Mouse (Mus musculus): ENCODE results near the gene Ablim1. TPM values are rescaled to one million over a fixed set of nuclear protein-coding genes. Genes with fewer than 3 reads are reported as not detected.

The Ablim1 gene
- total RNA-seq, 2 experiments from 2014 or later = 28.9 to 50.3 TPM

DNA sequence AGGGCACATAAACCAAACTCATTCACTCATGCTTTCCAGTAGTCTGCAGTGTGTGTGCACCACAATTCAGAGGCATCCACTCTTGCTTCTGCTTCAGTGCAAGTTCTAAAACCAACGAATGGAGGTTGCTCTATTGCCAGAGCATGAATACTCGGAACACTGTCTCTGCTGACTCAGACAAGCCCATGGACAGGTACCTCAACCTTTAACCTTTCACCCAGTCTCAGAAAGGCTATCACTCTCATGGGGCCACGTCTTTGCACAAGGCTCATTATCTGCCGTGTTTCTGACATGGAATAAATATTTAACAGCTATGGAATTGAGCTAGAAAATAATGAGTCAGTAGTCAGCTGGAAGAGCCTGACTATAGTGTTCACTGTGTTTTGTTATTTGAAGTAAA, 4.7 kb downstream of the Ablim1 start:
- DNase-seq (ENCODE audit: low spot score in 2 of 2) = no peak

DNA sequence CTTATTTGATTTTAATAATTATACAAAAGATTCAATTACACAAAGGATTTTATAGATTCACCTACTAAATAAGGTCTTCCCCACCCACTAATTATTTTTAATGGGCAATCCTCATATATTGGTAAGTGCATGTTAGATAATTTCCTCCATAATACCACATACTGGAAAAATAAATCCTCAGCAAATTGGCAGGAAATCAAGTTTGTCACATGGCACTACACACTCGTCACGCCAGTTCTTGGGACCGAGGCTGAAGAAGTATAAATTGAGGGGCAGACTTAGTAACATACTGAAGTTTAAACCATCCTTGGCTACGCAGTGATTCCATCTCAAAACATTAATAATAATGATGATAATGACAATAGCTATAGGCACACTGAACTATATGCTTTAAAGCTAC, 8.1 kb downstream of the Ablim1 start:
- no peak for DNase-seq (ENCODE audit: low spot score in 2 of 2)

DNA sequence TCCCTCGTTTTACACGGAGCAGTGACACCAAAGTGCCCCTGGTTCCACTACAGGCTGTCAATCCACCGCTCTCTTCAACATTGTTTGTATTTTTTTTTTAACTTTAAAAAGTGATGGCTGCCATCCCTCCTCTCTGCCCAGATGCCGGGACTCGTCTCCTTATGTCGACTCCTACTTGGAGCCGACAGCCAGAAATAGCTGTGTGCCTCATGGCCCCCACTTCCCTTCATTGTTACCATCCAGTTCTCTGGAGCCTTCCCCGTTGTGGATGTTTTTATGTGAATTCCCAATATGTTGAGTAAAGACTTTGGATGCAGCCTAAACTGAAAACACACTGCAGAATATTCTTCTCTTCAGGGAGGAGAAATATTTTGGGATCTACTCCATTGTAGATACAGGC, 8.7 kb downstream of the Ablim1 start:
- no peak for DNase-seq (ENCODE audit: low spot score in 2 of 2)

DNA sequence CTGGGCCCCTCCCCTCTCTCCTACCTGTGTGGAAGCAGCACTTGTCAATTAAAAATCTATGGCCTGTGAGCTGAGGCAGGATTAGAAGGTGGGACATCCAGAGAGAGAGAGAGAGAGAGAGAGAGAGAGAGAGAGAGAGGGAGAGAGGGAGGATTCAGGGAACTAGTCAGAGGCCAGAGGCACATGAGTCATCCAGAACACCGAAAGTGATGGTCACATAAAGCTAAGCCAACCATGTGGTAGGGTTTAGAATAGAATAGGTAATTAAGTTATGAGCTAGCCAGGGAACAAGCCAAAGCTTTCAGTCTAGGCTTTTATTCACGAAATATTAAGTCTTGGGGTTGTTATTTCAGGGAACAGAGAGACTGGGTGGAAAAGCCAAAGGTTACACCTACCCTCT, 10.1 kb downstream of the Ablim1 start:
- DNase-seq (ENCODE audit: low spot score in 2 of 2) = no peak

DNA sequence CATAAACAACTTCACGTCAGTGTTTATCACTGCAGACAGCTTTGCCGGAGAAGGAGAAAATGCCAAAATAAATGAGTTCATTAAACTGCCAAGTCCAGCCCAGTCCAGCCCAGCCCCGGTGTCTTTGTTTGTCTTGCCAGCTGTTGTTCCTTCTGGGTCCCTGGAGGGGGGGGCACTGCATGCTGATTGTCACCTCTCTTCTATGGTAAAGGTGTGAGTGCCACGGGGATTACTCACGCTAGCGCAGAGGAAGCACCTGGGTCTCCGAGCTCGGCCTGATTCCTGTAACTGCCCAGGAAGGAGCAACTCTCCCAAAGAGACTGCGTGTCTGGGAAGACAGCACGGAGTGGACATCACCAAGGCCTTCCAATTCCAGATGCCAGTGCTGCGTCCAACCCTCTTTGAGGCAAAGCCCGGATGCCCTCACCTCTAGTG, 12.7 kb downstream of the Ablim1 start:
- no peak for DNase-seq (ENCODE audit: low spot score in 2 of 2)

DNA sequence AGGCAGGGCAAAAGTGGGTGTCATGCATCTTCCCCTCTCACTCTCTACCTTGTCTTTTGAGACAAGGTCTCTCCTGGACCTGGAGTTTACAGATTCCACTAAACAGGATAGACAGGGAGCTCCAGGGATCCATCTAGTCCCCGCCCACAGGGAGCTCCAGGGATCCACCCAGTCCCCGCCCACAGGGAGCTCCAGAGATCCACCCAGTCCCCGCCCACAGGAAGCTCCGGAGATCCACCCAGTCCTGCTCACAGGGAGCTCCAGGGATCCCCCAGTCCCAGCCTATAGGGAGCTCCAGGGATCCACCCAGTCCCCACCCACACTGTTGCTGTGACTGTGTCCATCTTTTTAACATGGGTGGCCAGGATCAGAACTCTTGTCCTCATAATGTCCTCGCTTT, 16.7 kb downstream of the Ablim1 start:
- DNase-seq (ENCODE audit: low spot score in 2 of 2) = no peak

DNA sequence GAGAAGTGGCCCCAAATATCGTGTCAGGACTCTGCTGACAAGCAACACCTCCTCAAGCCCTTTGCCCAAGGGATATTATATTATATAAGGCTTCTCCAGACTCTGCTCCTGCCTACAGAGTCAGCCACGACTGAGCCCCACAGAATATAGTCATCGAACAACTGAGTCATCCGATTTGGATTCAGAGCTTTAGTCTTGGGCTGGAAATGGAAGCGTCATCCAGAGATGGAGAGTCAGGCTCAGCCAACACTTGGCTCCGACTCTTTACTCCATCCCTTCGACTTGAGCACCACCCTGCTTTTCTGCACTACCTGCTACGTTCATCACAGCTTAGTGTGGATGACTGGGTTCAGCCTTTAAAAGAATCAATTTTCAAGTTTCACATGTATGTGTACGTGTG, 17.3 kb downstream of the Ablim1 start:
- DNase-seq (ENCODE audit: low spot score in 2 of 2) = no peak

DNA sequence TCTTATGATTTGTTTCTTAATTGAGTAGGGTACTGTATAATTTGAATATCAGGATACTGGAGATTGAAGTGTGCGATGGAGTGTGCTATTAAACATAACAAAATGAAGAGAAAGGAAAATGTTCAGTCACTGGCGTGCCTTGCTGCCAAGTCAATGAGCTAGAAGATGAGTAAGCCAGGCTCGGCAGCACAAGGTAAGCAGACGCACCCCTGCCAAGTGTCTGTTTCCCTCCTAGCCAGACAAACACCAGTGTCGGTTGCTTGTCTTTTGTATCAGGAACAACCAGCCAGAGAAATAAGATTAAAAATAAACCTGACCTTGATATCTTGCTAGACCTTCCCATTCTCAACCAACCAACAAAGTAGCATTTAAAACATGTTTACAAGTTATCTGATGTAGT, 18.2 kb downstream of the Ablim1 start:
- DNase-seq (ENCODE audit: low spot score in 2 of 2) = no peak

DNA sequence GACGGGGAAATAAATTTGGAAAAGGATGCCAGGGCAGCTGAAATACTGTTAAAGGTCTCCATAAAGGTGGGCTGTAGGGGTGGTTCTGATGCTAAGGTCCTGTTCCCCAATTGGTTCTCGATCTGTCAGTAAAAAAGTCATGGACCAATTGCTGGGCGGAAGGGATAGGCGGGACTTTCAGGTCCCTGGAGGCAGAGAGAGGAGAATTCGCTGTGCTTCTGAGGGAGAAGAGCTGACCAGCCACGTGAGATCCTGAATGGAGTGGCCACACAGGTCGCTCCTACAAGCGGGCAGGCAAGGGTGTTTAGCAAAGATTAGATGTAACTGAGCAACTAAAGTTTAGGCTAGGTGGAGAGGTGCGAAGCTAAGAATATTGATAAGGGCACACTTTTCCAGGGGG, 19.2 kb downstream of the Ablim1 start:
- no peak for DNase-seq (ENCODE audit: low spot score in 2 of 2)

DNA sequence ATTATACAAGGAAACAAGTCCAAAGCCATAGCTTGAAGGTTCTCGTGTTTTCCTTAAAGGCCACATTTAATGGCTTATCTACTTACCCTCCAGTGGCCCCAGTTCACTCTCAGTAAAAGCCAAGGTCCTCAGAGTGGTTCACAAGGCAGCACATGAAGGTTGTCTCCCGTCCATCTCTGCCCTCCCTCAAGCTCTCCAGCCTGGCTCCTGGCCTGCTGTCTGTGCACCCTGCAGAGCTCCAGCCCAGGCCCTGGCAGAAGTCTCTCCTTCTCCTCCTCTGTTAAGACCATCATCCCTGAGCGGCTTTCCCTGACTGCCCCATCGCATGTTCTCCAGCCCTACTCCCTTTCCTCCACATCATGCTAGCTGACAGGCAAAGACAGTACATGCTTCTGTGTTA, 20.4 kb downstream of the Ablim1 start:
- no peak for DNase-seq (ENCODE audit: low spot score in 2 of 2)

DNA sequence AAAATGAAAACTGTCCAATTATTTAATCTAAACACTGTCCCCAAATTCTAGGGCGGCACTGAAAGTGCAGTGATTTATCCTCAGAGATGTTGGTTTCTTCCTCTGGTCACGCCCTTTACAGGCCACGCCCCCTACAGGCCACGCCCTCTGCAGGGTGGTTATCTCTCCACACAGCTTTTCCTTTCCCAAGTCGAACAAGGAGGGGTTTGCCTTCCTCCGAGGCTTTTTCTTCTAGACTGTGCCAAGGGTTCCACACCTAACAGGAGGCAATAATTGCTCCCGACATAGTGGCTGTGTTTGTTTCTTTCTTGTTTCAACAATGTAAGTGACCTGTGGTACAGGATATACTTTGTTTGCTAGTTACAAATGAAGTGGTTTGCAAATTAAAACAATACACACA, 21.0 kb downstream of the Ablim1 start:
- DNase-seq (ENCODE audit: low spot score in 2 of 2) = peak in 1 of 2 experiments; percentile 48

DNA sequence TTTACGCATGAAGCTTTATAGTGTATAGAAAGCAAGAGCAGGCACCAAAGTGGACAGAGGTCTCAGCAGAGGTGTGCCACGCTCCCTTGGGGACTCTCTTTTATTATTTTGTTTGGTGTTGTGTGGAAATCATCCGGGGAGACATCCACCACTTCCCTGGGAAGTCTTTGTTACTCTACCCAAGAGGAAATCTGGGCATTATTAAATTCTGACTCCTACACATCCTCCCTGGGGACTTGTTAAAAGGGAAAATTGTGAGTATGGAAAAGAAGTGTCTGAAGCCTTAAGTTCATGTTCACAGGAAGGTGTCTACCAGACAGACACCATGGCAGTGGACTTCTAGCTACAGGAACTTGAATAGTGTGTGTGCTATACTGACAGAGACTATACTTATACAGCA, 31.4 kb downstream of the Ablim1 start:
- no peak for DNase-seq (ENCODE audit: low spot score in 2 of 2)

DNA sequence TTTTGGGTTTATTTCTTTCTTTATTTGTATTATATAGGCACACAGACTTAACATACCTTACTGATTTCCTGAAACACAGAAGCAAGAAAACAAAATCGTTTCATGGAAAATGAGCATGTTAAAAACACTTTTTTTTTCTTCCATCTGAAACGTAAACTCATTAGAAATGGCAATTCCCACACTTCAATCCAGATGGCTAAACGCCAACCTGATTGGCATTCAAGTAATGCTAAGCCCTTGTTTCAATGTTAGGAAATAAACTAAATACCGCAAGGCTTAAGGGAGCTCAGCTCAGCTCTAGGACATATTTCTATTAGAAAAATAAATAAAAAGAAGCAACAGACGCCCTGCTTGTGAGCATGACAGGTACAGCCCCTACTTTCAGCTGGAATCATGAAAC, 32.1 kb downstream of the Ablim1 start:
- no peak for DNase-seq (ENCODE audit: low spot score in 2 of 2)

DNA sequence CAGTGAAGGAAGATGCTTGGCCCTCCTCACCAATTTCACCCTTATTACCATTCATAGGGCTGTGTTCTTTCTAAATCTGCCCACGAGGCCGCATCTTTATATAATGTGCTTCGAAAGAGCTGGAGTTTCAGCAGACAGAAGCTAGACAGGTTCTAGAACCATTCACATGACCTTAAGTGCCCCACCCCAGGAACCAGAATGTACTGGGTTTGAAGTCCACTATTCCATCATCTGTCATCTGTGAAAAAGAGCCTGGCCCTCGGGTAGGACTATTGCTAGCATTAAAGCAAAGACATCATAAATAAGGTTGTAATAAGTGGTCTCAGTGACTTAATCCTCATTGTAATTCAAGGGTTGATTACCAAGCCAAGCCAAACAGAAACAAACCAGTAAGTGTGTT, 35.1 kb downstream of the Ablim1 start:
- DNase-seq (ENCODE audit: low spot score in 2 of 2) = no peak

DNA sequence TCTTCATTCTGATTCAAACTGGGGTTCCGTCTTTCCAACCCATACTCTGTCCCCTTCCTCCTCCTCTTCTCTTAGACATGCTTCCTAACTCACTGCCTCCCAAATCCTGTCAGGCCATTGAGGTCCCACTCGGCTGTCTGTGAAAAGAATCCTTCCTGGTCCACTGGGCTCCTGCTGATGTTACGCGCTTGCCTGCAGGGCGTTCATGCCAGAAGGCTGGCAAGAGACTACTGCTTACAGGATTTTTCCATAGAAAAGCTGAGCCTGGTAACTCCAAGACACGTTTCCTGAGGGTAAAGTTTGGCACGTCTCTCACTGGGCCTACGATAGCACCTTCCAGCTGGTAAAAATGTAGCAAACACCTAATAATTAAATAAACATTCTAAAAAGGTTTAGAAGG, 36.5 kb downstream of the Ablim1 start:
- no peak for DNase-seq (ENCODE audit: low spot score in 2 of 2)

DNA sequence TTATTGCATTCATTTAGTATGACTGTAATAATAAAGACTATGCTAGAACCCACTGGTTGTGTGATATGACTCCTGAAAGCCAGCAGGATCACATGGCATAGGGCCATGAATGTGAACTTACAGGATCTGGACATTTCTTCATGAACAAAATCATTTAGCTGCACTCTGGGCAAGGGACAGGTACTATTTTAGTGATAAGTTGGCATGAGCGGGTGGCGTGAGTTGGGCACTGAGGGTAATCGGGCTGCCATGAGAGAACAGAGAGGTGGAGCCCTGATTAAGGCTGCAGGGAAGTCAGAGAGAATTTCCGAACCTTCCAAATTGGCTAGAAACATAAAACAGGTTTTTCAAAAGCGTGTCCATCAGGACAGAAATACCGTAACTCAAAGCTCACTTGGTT, 37.7 kb downstream of the Ablim1 start:
- DNase-seq (ENCODE audit: low spot score in 2 of 2) = no peak

DNA sequence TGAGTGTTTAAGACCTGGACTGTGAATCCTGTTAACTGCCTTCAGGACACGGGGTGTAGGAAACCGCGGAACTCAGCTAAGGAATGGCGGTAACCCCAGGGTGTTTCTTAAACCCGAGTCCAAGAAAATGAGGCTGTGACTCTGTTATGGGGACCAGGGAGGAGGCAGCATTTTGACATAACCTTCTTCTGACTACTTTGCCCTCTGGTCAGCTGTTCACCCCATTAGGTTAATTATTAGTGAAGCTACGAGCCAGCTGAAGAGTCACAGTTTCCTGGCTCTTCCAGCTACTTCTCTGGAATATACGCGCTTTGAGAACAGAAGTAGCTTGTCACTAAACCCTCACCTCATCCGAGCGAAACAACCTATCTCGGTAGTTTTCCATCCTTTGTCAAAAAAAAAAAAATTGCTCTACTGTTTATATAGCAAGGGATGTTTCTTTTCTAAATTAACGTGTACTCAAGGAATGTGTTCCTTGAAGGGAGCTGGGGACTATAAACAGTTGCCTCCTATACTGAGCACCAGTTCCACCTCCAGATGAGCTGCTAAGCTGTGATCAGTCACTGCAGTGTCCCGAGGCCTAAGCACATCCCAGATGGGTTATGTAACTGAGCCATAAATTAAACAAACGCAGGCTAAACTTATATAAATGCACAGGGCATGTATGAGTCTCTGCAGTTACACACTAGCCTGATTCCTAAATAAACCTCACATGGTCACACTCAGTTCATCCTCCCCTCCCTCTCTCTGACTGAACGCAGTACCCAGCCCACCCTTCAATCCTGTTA, 39.4 kb downstream of the Ablim1 start:
- DNase-seq (ENCODE audit: low spot score in 2 of 2) = no peak

DNA sequence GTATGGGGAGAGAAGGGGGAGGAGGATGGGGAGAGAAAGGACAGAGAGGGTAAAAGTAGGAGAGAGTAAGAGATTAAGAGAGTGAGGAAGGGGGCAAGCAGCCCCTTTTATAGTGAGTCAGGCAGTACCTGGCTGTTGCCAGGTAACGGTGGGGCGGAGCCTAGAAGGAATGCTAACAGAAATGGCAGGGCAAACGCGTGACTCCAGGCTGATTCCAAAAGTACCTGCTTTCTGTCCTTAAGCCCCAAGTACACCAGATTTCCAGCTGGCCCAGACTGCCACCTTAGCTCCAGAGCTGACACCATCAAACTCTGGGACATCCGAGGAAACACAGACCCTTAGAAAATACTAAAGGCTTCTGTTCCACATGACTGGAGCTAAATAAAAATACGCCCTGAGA, 40.0 kb downstream of the Ablim1 start:
- no peak for DNase-seq (ENCODE audit: low spot score in 2 of 2)

DNA sequence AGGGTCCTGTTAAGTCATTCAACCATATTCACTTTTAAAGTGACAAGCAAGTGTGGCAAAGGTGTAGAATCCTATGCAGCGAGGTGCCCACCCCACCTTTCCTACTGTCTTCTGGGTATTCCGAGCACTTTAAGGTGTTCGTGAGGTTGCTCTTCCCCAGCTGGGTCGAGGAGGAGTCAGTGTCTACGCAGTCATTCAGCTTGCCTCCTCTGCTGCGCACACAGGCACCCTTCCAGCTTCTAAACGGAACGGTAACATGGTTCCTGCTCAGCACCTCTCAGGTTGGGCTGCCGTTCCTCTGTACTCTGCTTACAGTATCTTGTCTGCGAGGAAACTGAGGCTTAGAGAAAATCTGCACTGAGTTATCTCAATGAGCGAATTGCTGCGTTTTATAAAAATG, 40.4 kb downstream of the Ablim1 start:
- DNase-seq (ENCODE audit: low spot score in 2 of 2) = no peak

DNA sequence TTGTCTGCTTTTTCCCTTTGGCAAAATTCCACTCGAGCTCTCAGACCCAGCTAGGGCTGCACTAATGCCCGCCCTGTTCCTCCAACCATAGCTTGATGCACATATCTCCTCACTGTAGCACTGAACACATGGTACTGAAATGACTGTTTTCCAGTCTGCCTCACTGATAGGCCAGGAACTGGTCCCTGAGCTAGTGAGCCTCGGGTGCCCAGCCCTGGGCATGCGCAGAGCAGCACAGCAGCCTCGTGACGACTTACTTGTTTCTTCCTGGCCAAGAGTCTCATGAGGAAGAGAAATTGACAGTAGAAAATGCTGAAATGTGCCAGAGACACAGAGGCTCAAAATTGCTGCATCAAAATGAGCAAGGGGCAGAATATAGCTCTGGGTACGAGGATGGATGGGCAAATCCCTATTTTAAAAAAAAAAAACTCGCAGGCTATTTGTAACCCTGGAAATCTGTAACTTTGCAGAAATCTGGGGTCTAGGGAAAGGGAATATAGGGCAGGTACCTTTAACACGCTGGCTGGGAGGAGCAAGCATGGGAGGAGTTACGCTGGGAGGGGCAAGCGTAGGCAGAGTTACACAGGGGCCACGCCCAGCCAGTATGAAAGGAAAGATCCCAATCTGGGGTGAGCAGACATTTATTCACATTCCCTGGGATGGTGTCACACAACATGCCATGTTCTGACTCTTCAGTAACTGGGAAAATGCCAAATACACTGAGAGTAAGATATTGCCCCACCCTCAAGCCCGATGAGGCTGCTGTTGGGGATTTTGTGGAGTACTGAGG, 41.7 kb downstream of the Ablim1 start:
- DNase-seq (ENCODE audit: low spot score in 2 of 2) = peak; percentile 25 to 48

DNA sequence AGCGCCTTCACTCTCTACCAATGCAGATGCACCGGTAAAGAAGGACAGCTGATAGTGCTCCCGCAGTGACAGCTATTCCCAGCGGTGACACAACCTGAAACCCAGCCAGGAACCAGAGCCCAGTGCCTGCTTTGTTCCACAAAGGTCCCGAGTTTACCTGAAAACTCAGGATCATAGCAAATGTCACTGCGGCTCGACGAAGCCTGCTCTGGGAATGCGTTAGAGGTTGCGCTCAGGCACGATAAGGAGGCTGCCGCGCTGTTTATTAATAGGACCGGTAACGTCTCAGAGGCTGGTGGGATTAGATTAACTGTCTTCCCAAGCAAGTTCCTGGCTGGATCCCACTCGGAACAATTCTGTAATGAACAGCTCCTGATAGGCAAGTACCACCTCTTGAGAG, 43.0 kb downstream of the Ablim1 start:
- DNase-seq (ENCODE audit: low spot score in 2 of 2) = no peak

DNA sequence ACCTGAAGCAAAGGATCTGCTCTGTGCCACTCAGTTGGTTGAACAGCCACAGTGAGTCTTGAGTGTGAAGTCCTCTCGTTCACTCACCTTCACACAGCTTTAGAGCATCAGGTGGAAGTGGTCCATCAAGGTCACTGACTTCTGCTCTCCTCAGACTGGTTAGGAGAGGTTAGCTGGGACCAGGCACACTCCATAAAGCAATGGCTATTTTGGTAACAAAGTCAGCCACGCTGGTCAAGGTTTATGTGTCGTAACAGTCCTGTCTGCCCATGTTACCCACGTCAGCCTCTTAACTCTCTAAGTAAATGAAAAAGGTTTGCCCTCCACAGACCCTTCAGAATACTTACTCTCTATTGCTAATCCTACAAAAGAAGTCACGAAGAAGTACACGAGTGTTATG, 44.0 kb downstream of the Ablim1 start:
- no peak for DNase-seq (ENCODE audit: low spot score in 2 of 2)

DNA sequence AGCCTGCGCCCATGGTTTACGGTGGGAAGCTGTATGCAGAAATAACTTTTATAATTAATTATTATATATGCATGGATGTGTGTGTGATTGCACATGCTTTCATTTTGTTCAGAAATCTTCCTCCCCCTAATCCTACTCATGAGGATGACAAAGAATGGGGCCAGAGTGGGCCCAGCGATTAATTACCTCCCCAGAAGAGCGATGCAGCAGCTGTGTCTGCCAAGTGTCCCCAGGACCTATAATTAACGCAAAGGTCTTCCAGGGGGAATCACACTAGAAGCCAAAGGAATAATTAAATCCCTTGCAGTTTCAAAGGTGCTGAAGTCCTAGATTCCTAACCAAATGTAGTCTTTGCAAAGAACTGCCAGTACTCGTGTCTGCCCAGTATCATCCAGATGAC, 44.9 kb downstream of the Ablim1 start:
- DNase-seq (ENCODE audit: low spot score in 2 of 2) = no peak

Data from adrenal gland, adult 18-20 months (tissue).